Mouse (Mus musculus) MEL (cell line): ENCODE results near the gene Gpd1l.

Experiments used
- CHD1 ChIP-seq: IDR thresholded peaks from 2 replicates; pipeline ENCODE4 v1.6.1; 2012; ENCODE audit warnings: low read depth, mild to moderate bottlenecking, inconsistent platforms, low read length, improper control_type of control experiment
- CTCF ChIP-seq, 3 experiments: IDR thresholded peaks in 2 of 3; conservative IDR thresholded peaks in 1 of 3; 2 replicates each; pipeline ENCODE4 v1.5.1; 2011 to 2012; ENCODE audit warnings: low read length in 3 of 3, low read depth in 2 of 3, mild to moderate bottlenecking in 2 of 3, improper control_type of control experiment in 1 of 3, inconsistent platforms in 1 of 3, mixed read lengths in 1 of 3, moderate library complexity in 1 of 3; ENCODE audit not compliant: control insufficient read depth in 1 of 3, insufficient read depth in 1 of 3, poor library complexity in 1 of 3, severe bottlenecking in 1 of 3
- E2F4 ChIP-seq: IDR thresholded peaks from 2 replicates; pipeline ENCODE4 v1.6.1; 2011; ENCODE audit warnings: low read depth, low read length, improper control_type of control experiment, borderline replicate concordance
- EP300 ChIP-seq, 2 experiments: IDR thresholded peaks; 2 replicates each; pipeline ENCODE4 v1.6.1; 2011; ENCODE audit warnings: improper control_type of control experiment in 2 of 2, low read length in 2 of 2, low read depth in 1 of 2, mild to moderate bottlenecking in 1 of 2
- MXI1 ChIP-seq: IDR thresholded peaks from 2 replicates; pipeline ENCODE4 v1.6.1; 2011; ENCODE audit warnings: mild to moderate bottlenecking, low read depth, low read length, improper control_type of control experiment
- RAD21 ChIP-seq: IDR thresholded peaks from 2 replicates; pipeline ENCODE4 v1.6.1; 2011; ENCODE audit warnings: mild to moderate bottlenecking, low read depth, low read length, improper control_type of control experiment
- UBTF ChIP-seq: IDR thresholded peaks from 2 replicates; pipeline ENCODE4 v1.6.1; 2012; ENCODE audit warnings: low read depth, mild to moderate bottlenecking, inconsistent platforms, low read length, improper control_type of control experiment, moderate library complexity, borderline replicate concordance; ENCODE audit not compliant: insufficient read depth
- ZC3H11A ChIP-seq: IDR thresholded peaks from 2 replicates; pipeline ENCODE4 v1.6.1; 2012; ENCODE audit warnings: low read depth, mild to moderate bottlenecking, inconsistent platforms, low read length, improper control_type of control experiment
- ZNF384 ChIP-seq: IDR thresholded peaks from 2 replicates; pipeline ENCODE4 v1.6.1; 2012; ENCODE audit warnings: low read depth, mild to moderate bottlenecking, inconsistent platforms, low read length, improper control_type of control experiment

GRCm38 (mm10) chr9:114887699-114888098 is 46.1 kb downstream of the Gpd1l start:
- no peak for TF ChIP-seq ZC3H11A
- no peak for TF ChIP-seq E2F4
- TF ChIP-seq MXI1 = no peak
- no peak for TF ChIP-seq UBTF
- no peak; the same call in none of the 2 replicates for TF ChIP-seq RAD21
- no peak for TF ChIP-seq ZNF384
- TF ChIP-seq CTCF (IDR thresholded peaks at IDR 0.05 in 2 of 3, conservative IDR thresholded peaks at IDR 0.05 in 1 of 3; ENCODE audit: control insufficient read depth in 1 of 3, insufficient read depth in 1 of 3, low read depth in 2 of 3, low read length in 3 of 3, poor library complexity in 1 of 3, severe bottlenecking in 1 of 3) = peak in 1 of 3 experiments; percentile 24; a peak in 2 of 6 replicates
- no peak for TF ChIP-seq EP300 (IDR thresholded peaks at IDR 0.05; ENCODE audit: low read depth in 1 of 2, low read length in 2 of 2)
- no peak for TF ChIP-seq CHD1
